Mouse (Mus musculus): Measurements from ENCODE around the gene Klrb1b.

DNA sequence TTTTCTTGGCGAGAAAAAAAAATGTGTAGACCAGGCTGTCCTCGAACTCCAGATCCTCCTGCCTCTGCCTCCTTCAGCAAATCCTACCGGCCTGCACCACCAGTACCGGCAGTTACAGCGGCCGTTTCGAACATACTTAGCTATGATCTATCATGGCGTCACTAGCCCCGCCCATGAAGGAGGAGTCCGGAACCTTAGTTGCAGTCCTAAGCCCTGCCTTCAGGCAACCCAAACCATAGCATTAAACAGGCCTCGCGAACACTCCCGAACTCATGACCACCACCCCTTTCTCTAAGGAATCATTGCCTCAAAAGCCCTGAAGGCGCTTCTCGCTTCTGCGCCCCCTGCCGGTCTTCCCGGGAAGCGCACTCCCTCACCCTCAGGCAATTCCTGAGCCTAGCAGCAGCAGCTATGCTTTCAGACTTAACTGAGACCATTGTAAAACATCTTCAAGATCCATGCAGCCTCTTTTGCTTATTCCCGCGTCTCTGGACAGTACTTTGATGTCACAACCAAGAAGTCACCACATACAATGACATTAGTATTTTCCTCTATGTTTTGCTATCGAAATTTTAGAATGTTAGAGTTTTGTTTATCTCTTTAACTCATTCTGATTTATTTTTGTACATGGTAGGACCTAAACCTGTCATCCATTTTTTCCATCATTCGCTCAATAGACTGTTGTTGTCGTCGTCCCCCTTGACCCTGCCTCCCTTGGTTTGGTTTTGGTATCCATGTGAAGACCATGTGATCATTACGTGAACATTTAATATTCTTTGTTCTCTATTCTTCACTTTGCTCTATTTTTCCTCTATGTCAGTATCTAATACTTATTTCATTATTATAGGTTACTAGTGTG, 22.9 kb downstream of the Klrb1b start:
- TF ChIP-seq CTCF (IDR thresholded peaks at IDR 0.05; ENCODE audit: low read depth, low read length) (peak; percentile 53; the same call in 1 of the 2 replicates), POLR2AphosphoS5 (IDR thresholded peaks at IDR 0.05; ENCODE audit: insufficient replicate concordance, low read depth, low read length) (no peak), GATA1 (IDR thresholded peaks at IDR 0.05; ENCODE audit: borderline replicate concordance, low read length) (no peak), TAL1 (conservative IDR thresholded peaks at IDR 0.05; ENCODE audit: low read depth, low read length) (no peak), GATA2 (IDR thresholded peaks at IDR 0.05; ENCODE audit: borderline replicate concordance, low read depth, low read length) (no peak)

Measured in G1E (cell line).